Mouse (Mus musculus): ENCODE measurements around the gene Nav2. TPM values are rescaled to one million over a fixed set of nuclear protein-coding genes. Genes with fewer than 3 reads are reported as not detected.

Gene Nav2
- total RNA-seq, 4 experiments from 2014 or later, result 31.3 to 55.8 (median 41.0) TPM

- DNase-seq (ENCODE audit: low spot score), result peak; percentile 56
These were observed 250.3 kb downstream of the Nav2 start for GRCm38 (mm10) chr7:49158641-49159381.

- peak; percentile 16 for DNase-seq (ENCODE audit: low spot score)
These were observed 251.4 kb downstream of the Nav2 start for GRCm38 (mm10) chr7:49159646-49160555.

- DNase-seq (ENCODE audit: low spot score), result no peak
These were observed 253.6 kb downstream of the Nav2 start for GRCm38 (mm10) chr7:49162079-49162478.

- peak; percentile 16 for DNase-seq (ENCODE audit: low spot score)
These were observed 255.3 kb downstream of the Nav2 start for GRCm38 (mm10) chr7:49163789-49164188.

GRCm38 (mm10) chr7:49164868-49165267, 256.4 kb downstream of the Nav2 start:
- no peak for DNase-seq (ENCODE audit: low spot score)

- DNase-seq (ENCODE audit: low spot score), result peak; percentile 21
These were observed 264.4 kb downstream of the Nav2 start for GRCm38 (mm10) chr7:49172926-49173325.

- DNase-seq (ENCODE audit: low spot score), result no peak
These were observed 267.4 kb downstream of the Nav2 start for GRCm38 (mm10) chr7:49175784-49176409.

GRCm38 (mm10) chr7:49176590-49177201, 268.2 kb downstream of the Nav2 start:
- peak; percentile 19 for DNase-seq (ENCODE audit: low spot score)

- no peak for DNase-seq (ENCODE audit: low spot score)
These were observed 269.7 kb downstream of the Nav2 start for GRCm38 (mm10) chr7:49178217-49178616.

- no peak for DNase-seq (ENCODE audit: low spot score)
These were observed 272.5 kb downstream of the Nav2 start for GRCm38 (mm10) chr7:49181010-49181409.

GRCm38 (mm10) chr7:49182427-49182826, 273.9 kb downstream of the Nav2 start:
- no peak for DNase-seq (ENCODE audit: low spot score)

GRCm38 (mm10) chr7:49183696-49184095, 275.2 kb downstream of the Nav2 start:
- no peak for DNase-seq (ENCODE audit: low spot score)

- no peak for DNase-seq (ENCODE audit: low spot score)
These were observed 277.5 kb downstream of the Nav2 start for GRCm38 (mm10) chr7:49185991-49186390.

- DNase-seq (ENCODE audit: low spot score), result no peak
These were observed 280.8 kb downstream of the Nav2 start for GRCm38 (mm10) chr7:49189364-49189763.

GRCm38 (mm10) chr7:49190231-49190985, 281.9 kb downstream of the Nav2 start:
- DNase-seq (ENCODE audit: low spot score), result no peak

GRCm38 (mm10) chr7:49191081-49191678, 282.7 kb downstream of the Nav2 start:
- DNase-seq (ENCODE audit: low spot score), result no peak

- DNase-seq (ENCODE audit: low spot score), result no peak
These were observed 283.7 kb downstream of the Nav2 start for GRCm38 (mm10) chr7:49192061-49192695.

- DNase-seq (ENCODE audit: low spot score), result no peak
These were observed 287.2 kb downstream of the Nav2 start for GRCm38 (mm10) chr7:49195711-49196147.

- DNase-seq (ENCODE audit: low spot score), result no peak
These were observed 290.9 kb downstream of the Nav2 start for GRCm38 (mm10) chr7:49199366-49199765.

GRCm38 (mm10) chr7:49200270-49200669, 291.8 kb downstream of the Nav2 start:
- DNase-seq (ENCODE audit: low spot score), result no peak
